Mouse (Mus musculus): ENCODE data around the gene Kcnj12. TPM values are rescaled to one million over a fixed set of nuclear protein-coding genes. Genes with fewer than 3 reads are reported as not detected.

The Kcnj12 gene
- polyA plus RNA-seq, 1 experiment, result 1.5 TPM

GRCm38 (mm10) chr11:61111472-61111871, 89.1 kb downstream of the Kcnj12 start:
- Histone ChIP-seq H3K9me3 (replicated peaks; ENCODE audit: control insufficient read depth, insufficient read depth, low read length, poor library complexity, severe bottlenecking) (no peaks in the 10 kb centered on the region), H3K9ac (ENCODE audit: low read depth, poor library complexity, severe bottlenecking) (no peak overlapping the region), H3K27ac (ENCODE audit: insufficient read depth, low read length) (no peak overlapping the region), H3K4me1 (ENCODE audit: control insufficient read depth, insufficient read depth, low read length) (no peaks in the 10 kb centered on the region), H3K4me3 (ENCODE audit: low read depth, low read length) (no peak overlapping the region), H3K36me3 (ENCODE audit: control insufficient read depth, insufficient read depth, low read length, poor library complexity, severe bottlenecking) (no peaks in the 10 kb centered on the region), H3K27me3 (ENCODE audit: control insufficient read depth, insufficient read depth, low read length, poor library complexity, severe bottlenecking) (no peaks in the 10 kb centered on the region)
- TF ChIP-seq CTCF (IDR thresholded peaks at IDR 0.05; ENCODE audit: low read depth, low read length) (no peak), EP300 (IDR thresholded peaks at IDR 0.05; ENCODE audit: insufficient read depth, low read depth, low read length) (no peak), POLR2A (IDR thresholded peaks at IDR 0.05; ENCODE audit: insufficient read depth, low read length) (no peak)

GRCm38 (mm10) chr11:61112323-61112995, 90.1 kb downstream of the Kcnj12 start:
- Histone ChIP-seq H3K36me3 (ENCODE audit: control insufficient read depth, insufficient read depth, low read length, poor library complexity, severe bottlenecking) (no peaks in the 10 kb centered on the region), H3K9me3 (replicated peaks; ENCODE audit: control insufficient read depth, insufficient read depth, low read length, poor library complexity, severe bottlenecking) (no peaks in the 10 kb centered on the region), H3K27ac (ENCODE audit: insufficient read depth, low read length) (no peak overlapping the region), H3K4me1 (ENCODE audit: control insufficient read depth, insufficient read depth, low read length) (no peaks in the 10 kb centered on the region), H3K9ac (ENCODE audit: low read depth, poor library complexity, severe bottlenecking) (no peak overlapping the region), H3K4me3 (ENCODE audit: low read depth, low read length) (no peak overlapping the region), H3K27me3 (ENCODE audit: control insufficient read depth, insufficient read depth, low read length, poor library complexity, severe bottlenecking) (no peaks in the 10 kb centered on the region)
- TF ChIP-seq CTCF (IDR thresholded peaks at IDR 0.05; ENCODE audit: low read depth, low read length) (no peak), POLR2A (IDR thresholded peaks at IDR 0.05; ENCODE audit: insufficient read depth, low read length) (no peak), EP300 (IDR thresholded peaks at IDR 0.05; ENCODE audit: insufficient read depth, low read depth, low read length) (no peak)

- Histone ChIP-seq H3K27me3 (ENCODE audit: control insufficient read depth, insufficient read depth, low read length, poor library complexity, severe bottlenecking) (no peaks in the 10 kb centered on the region), H3K9me3 (replicated peaks; ENCODE audit: control insufficient read depth, insufficient read depth, low read length, poor library complexity, severe bottlenecking) (no peaks in the 10 kb centered on the region), H3K9ac (ENCODE audit: low read depth, poor library complexity, severe bottlenecking) (no peak overlapping the region), H3K27ac (ENCODE audit: insufficient read depth, low read length) (no peak overlapping the region), H3K36me3 (ENCODE audit: control insufficient read depth, insufficient read depth, low read length, poor library complexity, severe bottlenecking) (no peaks in the 10 kb centered on the region), H3K4me3 (ENCODE audit: low read depth, low read length) (no peak overlapping the region), H3K4me1 (ENCODE audit: control insufficient read depth, insufficient read depth, low read length) (no peaks in the 10 kb centered on the region)
- TF ChIP-seq CTCF (IDR thresholded peaks at IDR 0.05; ENCODE audit: low read depth, low read length) (no peak), POLR2A (IDR thresholded peaks at IDR 0.05; ENCODE audit: insufficient read depth, low read length) (no peak), EP300 (IDR thresholded peaks at IDR 0.05; ENCODE audit: insufficient read depth, low read depth, low read length) (no peak)
Measured at GRCm38 (mm10) chr11:61116226-61116625, 93.9 kb downstream of the Kcnj12 start.

GRCm38 (mm10) chr11:61119996-61120583, 97.7 kb downstream of the Kcnj12 start:
- no peaks in the 10 kb centered on the region for H3K9me3 ChIP-seq (replicated peaks; ENCODE audit: control insufficient read depth, insufficient read depth, low read length, poor library complexity, severe bottlenecking)
- H3K27me3 ChIP-seq (ENCODE audit: control insufficient read depth, insufficient read depth, low read length, poor library complexity, severe bottlenecking), result no peaks in the 10 kb centered on the region
- H3K9ac ChIP-seq (ENCODE audit: low read depth, poor library complexity, severe bottlenecking), result no peak overlapping the region
- no peaks in the 10 kb centered on the region for H3K4me1 ChIP-seq (ENCODE audit: control insufficient read depth, insufficient read depth, low read length)
- no peak overlapping the region for H3K4me3 ChIP-seq (ENCODE audit: low read depth, low read length)
- H3K36me3 ChIP-seq (ENCODE audit: control insufficient read depth, insufficient read depth, low read length, poor library complexity, severe bottlenecking), result no peaks in the 10 kb centered on the region
- TF ChIP-seq CTCF (IDR thresholded peaks at IDR 0.05; ENCODE audit: low read depth, low read length) (no peak), EP300 (IDR thresholded peaks at IDR 0.05; ENCODE audit: insufficient read depth, low read depth, low read length) (no peak), POLR2A (IDR thresholded peaks at IDR 0.05; ENCODE audit: insufficient read depth, low read length) (no peak)
- H3K27ac ChIP-seq (ENCODE audit: insufficient read depth, low read length), result no peak overlapping the region

Other genes with a start within 250 kb of the Kcnj12 start
- 19.6 and 20.4 TPM in 2 replicates for gene Top3a, start 245.2 kb upstream of the Kcnj12 start, polyA plus RNA-seq (2011; ENCODE audit: insufficient read depth, insufficient read length, low read depth, missing spikeins)
- 18.4 and 20.0 TPM in 2 replicates for gene Smcr8, start 245.0 kb upstream of the Kcnj12 start, polyA plus RNA-seq (2011; ENCODE audit: insufficient read depth, insufficient read length, low read depth, missing spikeins)
- 99.2 and 113 TPM in 2 replicates for gene Shmt1, start 210.8 kb upstream of the Kcnj12 start, polyA plus RNA-seq (2011; ENCODE audit: insufficient read depth, insufficient read length, low read depth, missing spikeins)
- 20.9 and 24.0 TPM in 2 replicates for gene Dhrs7b, start 191.9 kb upstream of the Kcnj12 start, polyA plus RNA-seq (2011; ENCODE audit: insufficient read depth, insufficient read length, low read depth, missing spikeins)
- gene Tmem11, start 143.3 kb upstream of the Kcnj12 start, polyA plus RNA-seq (2011; ENCODE audit: insufficient read depth, insufficient read length, low read depth, missing spikeins), result 46.6 and 54.0 TPM in 2 replicates
- gene Natd1, start 107.8 kb upstream of the Kcnj12 start, polyA plus RNA-seq (2011; ENCODE audit: insufficient read depth, insufficient read length, low read depth, missing spikeins), result 20.5 and 21.6 TPM in 2 replicates
- 22.5 and 26.1 TPM in 2 replicates for gene Map2k3, start 90.5 kb upstream of the Kcnj12 start, polyA plus RNA-seq (2011; ENCODE audit: insufficient read depth, insufficient read length, low read depth, missing spikeins)
- not detected in 2 replicates for gene Tnfrsf13b, start 104.2 kb downstream of the Kcnj12 start, polyA plus RNA-seq (2011; ENCODE audit: insufficient read depth, insufficient read length, low read depth, missing spikeins)
- gene Usp22, start 152.5 kb downstream of the Kcnj12 start, polyA plus RNA-seq (2011; ENCODE audit: insufficient read depth, insufficient read length, low read depth, missing spikeins), result 107 and 113 TPM in 2 replicates
- not detected in 2 replicates for gene Aldh3a1, start 185.0 kb downstream of the Kcnj12 start, polyA plus RNA-seq (2011; ENCODE audit: insufficient read depth, insufficient read length, low read depth, missing spikeins)
- gene Aldh3a2, start 244.9 kb downstream of the Kcnj12 start, polyA plus RNA-seq (2011; ENCODE audit: insufficient read depth, insufficient read length, low read depth, missing spikeins), result 21.3 and 22.4 TPM in 2 replicates

Measured in ES-Bruce4 (cell line).